Mouse (Mus musculus) heart, postnatal 10 days (tissue): ENCODE data around the gene Psme4. TPM values are rescaled to one million over a fixed set of nuclear protein-coding genes. Genes with fewer than 3 reads are reported as not detected.
"Not testable (repeated sequence)": the region's sequence is repeated elsewhere in the genome, so short reads cannot be mapped to it uniquely, and the experiment has no call there.

Source experiments
- DNase-seq, 2 experiments: peaks; one replicate each; pipeline ENCODE4 v3.0.0; 2021
- intact Hi-C: fragments of 180-260 bp; cut with DNase I; formaldehyde crosslinking; loops from one replicate; pipeline ENCODE4 v1.15.1; 2025
- total RNA-seq, 2 experiments: library from RNA; stranded (reverse); gene quantifications; 2 replicates each; pipeline ENCODE4 v1.2.3; 2021

Gene Psme4
- 10 to 100 TPM; 80.2 to 83.8 TPM for total RNA-seq

DNA sequence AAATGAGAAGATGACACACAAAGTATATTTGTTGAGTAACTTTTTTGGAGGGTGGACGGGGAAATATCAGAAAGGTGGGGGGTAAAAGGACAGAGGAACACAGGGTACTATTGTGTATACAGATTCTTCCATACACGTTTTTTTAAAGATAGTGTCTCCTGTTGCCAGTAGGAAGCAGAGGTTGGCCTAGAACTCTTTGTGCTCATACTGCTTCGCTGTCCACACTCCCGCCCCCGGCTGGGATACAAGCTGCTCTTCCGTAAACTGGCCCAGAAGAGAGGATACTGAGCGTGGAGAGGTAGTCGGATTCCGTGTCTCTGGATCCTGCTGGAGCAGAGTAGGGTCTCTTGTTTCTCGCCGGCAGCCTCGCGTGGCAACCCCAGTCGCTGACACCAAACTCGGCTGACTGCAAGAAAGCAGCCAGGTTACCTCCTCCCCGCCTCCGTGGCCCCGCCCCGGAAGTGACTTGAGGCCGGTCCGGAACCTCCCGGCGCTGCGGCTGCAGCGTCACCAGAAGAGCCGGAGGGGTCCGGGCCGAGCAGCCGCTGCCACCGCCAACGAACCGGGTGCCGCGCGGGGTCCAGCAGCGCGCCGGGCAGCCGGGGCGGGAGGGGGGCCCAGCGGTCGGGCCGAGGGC is at the start of gene Psme4:
Gene Psme4, plus strand, starts transcription at position 460 of the 637 bp plus-strand sequence.
- peak; percentile 97 to 98 for DNase-seq
- intact Hi-C loops: no loop called here

DNA sequence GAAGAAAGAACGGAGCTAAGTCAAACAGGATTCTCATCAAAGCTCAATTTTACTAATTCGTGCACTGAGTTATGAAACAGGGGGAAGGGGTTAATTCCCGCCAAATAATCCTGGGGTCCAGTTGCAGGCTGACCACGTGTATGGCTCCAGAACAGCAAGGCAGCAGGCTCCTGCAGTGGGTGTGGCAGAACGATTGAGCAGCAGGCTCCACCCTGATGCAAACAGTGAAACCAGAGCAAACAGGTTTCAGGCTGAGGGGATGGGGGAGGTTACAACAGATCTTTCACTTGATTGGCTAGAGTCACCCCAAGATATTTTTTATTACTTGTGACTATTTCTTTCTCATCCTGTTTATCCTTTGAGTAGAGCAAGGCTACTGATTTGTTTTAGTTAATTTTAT is 48.1 kb upstream of the Psme4 start:
- DNase-seq: no peak
- intact Hi-C loops: no loop called here

DNA sequence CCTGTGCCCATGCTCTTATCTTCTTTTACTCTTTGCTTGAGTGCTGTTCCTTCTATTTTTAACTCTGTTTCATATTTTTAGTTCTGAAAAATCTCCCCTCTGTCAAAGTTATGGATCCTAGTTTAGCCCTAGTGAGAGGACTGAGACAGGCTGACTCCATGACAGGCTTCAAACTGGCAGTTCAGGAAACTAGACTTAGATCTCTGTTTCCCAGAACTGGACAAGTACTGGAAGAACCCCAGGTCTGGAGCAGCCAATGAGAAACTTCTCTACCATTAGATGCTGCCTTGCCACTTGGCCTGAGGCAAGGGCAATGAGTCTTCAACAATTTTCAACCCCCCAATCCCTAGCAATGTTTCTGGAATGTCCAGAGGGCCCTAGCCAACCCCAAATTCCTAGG is 40.8 kb upstream of the Psme4 start:
- no peak for DNase-seq

DNA sequence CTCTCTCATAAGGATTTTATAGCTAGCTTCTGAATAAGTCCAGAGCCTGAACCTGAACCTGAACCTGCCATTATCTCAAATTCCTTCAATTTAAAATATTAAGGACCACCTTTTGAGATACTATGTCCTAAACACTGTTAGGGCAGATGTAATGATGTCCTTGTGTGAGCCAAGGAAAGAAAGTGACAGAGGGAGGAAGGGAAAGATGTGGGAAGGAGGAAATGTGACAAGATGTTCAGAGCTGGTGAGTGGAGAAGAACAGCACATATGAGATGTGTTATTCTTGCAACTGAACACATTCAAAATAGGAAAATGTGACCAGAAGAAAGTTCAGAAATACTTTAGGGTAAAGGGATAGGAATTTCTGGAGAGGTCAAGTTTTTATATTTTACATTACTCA is 38.1 kb upstream of the Psme4 start:
- intact Hi-C loops: no loop called here

More for the DNA sequence above, 40.8 kb upstream of the Psme4 start:
- intact Hi-C loops: no loop called here

DNA sequence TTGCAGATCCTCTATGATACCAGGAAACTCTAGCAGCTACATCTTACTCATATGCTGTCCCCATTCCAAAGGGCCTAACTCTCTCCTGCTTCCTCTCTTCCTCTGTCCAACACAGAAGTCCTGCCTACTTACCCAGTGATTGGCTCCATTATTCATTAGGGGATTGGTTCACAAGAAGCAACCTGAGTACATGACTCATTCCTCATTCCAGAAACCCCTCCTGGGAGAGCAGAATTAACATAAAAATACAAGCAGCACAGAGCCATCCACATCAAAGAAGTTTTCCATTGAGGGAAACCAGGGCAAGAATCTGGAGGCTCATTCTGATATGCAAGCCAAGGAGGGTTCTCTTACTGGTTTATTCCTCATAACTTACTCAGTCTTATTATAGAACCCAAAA is 27.5 kb upstream of the Psme4 start:
- intact Hi-C loops: no loop called here
- DNase-seq: no peak

More for the DNA sequence above, 38.1 kb upstream of the Psme4 start:
- no peak for DNase-seq

DNA sequence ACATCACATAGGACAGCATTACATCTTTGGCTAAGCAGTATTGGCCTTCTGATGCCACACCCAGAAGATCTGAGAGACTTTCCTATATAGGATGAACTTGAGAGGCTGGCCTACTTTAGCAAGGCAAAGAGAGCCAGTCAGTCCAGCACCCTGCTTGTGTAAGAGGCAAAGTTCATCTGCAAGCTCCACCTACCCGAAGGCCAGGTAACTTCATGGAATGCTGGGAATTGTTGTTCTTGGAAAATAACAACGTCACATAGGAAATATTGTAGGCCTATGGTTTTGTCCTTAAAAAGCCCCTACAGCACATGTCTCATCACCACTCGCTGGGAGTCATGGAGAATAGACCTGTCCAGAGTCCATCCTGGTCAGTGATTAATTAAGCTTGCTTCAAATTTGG is 22.6 kb upstream of the Psme4 start:
- intact Hi-C loops: no loop called here
- no peak for DNase-seq

DNA sequence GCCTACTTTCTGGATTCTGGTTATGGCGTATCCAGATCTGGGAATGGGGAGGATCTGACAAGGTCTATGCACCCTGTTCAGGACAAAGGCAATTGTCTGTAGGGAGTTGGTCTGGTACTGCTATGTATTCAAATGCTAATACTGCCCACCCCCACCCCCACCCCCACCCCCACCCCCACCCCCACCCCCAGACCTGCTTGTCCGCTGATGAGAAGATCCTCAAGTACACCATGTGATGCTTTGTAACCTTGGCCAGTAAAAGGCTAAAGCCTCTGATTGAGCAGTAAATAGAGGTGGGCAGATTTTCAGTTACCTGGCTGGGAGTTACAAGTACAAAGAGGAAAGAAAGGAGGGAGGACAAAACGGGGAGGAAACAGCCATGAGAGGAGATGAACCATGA is 21.9 kb upstream of the Psme4 start:
- DNase-seq: no peak
- intact Hi-C loops: no loop called here

DNA sequence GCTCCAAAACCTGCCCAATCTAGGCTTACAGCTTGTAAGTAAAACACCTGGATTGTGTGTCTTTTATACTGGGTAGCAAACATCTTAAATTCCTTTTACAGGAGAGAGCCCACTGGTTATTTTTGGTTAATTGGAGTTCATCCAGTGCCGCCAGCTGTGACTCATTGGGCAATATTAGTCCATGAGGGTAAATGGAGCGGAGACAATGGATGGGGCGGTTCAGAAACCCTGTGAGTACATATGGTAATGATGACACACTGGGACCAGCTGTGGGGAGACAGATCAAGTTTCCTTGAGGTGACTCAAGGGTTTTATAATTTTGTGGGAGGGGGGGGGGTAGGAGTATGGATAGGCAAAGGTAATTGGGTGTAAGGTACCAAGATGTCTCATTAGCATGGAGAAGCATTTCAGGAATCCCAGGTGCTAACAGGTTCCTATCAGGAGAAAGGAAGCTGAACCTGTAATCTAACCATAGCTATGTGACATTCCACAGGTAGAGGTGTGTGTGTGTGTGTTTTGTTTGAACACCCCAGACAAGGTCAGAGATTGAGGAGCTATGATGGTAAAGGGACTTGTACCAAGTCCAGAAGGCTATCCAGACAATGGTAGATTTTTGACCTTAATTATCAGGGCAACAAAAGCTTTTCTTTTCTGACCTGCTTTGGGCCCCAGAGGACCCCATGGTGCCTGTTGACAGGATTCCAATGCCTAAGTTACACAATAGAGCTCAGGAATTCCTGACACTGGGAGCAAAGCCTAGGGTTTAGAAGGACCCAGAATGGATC is 21.3 kb upstream of the Psme4 start:
- intact Hi-C loops: no loop called here

DNA sequence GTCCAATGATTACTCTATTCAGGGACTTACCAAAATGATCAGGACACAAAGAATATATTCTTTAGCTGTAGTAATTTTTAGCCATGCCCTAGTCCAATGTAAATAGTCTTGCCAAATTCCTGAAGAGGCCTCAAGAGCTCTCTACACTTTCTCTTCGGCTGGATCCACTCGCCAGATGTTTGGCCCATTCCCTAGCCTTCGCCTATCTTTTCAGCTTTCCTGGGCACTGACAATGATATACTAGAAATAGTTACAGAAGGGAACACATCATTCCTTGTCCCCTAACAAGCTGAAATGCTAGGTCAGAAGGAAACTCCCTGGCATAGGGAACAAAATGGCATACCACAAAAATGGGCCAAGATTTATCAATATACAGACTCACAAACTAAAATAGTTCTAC is 18.6 kb upstream of the Psme4 start:
- intact Hi-C loops: no loop called here

More for the DNA sequence above, 21.3 kb upstream of the Psme4 start:
- no peak for DNase-seq

DNA sequence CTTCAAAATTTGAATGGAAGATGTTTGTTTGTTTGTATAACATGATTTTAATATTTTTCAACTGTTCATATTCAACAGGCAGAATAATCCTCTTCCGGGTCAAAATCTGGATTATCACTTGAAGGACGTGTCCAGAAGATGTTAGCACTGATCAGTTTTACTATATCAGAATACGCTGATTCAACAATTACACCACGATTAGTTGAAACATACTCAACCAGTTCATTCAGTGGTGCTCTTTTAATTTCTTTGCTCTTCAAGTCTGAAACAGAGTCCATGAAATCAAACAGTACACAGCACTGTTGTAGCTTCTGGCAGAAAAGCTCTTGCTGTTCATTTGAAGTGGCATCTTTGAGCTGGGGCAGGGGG is 17.1 kb upstream of the Psme4 start:
- intact Hi-C loops, DNase-seq: not testable (repeated sequence)

More for the DNA sequence above, 18.6 kb upstream of the Psme4 start:
- DNase-seq: peak in 1 of 2 experiments; percentile 25

DNA sequence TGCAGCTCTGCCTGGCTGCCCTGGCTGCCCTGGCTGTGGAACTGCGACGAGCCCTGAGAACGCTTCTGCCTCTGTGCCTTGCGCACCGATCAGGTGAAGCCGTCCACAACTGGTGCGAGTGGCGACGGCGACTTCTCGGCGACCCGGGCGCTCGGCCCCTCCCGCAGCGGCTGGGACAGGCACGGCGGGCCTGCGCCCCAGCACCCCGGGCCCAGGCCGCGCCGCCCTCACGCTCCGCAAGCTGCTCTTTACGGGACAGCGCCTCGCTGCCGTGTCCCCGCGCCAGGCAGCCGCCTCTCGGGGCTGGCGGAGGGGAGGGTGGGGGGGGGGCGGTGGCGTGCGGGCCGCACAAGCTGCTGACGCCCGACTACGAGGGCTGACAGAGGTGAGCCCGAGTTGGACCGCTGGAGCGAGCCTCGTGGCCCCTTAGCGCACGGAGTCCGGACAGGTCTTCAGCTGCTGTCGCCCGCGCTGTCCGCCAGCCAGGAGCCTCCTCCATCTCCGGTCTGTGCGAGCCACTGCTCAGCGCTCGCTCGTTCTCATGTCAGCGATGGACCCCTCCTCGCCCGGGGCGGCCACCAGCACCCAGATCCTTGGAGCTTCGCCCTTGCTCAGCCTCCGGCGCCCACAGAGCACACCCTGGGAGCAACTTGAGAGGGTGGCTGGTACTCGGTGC is 16.5 kb upstream of the Psme4 start:
- peak; percentile 42 to 51 for DNase-seq
- intact Hi-C loops: no loop called here

DNA sequence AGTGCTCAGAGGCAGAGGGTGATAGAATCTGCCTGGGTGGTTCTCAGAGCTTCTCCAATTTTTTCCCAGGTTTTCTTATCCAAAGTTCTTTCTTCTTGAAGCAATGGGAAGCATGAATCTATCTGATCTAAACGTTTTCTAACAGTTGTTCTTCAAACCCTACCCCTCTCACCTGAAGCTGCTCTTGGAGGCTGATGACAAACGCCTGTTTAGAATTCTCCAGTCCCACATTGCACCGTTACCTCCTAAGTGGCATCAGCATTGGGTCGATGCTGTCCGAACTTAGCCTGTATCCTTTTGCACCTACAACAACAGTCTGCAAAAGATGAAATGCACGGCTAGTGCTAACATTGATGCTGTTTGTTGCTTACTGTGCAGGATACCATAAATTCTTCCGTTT is 10.1 kb upstream of the Psme4 start:
- no peak for DNase-seq
- intact Hi-C loops: no loop called here

DNA sequence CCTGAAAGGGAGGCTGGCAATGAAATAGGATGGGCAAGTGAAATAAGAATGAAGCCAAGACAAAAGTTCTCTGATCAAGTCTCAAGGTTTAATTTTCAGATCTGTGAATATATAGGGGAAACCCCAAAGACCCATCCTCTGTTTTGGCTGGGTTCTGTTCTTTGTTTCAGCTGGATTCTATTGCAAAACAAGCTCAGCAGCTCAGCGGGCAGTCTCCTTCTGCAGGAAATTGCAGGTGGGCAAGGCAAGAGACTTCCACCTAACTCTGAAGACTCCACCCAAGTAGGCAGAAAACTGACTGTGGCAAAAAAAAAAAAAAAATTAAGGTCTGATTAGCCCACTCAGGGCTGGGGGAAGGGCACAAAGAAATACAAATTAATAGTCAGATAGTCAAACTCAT is 9.6 kb upstream of the Psme4 start:
- DNase-seq: no peak
- intact Hi-C loops: no loop called here

DNA sequence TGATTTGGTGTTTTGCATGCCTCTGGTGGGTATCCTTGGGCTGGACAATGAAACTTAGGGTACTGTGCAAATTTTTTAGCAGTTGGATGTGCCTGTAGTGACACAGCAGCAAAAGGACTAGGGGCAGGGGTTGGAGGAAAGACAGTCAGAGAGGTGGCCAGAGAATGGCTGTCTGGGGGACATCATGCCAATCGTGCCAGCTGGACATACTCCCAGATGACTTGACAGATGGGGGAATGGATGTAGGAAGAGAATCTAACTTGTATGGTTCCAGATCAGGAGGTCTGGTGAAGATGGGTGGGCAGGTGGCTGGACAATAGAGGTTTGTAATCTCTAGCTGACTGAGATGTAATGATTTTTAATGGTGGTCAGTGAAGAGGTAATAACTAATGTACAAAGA is 6.5 kb upstream of the Psme4 start:
- intact Hi-C loops: no loop called here
- no peak for DNase-seq

DNA sequence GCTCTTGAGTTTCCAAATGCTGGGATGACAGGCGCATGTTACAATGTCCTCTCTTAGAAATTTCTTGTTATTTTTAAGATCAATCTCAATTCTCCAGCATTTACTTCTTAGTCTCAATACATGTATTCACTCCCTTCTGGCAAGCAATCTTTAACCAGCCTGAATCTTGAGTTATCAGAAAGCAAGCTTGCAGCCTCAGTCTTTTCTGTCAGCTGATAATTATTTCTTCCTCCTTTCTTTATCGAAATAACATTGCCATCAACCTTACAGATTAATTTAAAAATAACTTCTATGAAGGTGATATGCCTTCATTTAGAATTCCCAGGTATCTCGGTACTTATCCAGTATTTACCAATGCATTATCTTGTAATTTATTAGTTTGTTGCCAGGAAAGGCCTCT is 709 bp upstream of the Psme4 start:
- no peak for DNase-seq
- intact Hi-C loops: no loop called here

DNA sequence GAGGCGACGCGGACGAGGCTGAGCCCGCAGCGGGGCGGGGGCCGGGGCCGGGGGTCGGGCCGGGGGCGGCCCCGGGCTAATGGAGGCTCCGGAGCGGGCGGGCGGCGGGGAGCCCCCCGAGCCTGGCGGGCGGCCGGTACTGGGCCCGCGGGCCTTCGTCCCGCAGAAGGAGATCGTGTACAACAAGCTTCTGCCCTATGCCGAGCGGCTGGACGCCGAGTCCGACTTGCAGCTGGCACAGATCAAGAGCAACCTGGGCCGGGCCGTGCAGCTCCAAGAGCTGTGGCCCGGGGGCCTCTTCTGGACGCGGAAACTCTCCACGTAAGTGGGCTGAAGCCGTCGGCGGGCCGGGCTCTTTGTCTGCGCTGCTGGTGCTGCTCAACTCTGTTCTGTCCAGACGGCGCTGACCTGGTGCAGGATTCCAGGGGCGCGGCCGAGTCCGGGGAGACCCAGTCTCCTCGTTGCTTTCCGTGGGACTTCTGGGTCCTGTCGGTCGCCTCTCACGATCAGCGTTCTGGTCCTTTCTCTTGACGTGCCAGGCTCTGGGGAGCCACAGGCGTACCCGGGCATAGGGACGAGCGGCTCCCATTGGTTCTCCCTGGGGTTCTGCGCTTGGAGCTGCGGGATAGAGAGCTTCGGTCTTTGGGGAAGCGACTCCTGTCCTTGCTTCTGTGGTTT is 517 bp downstream of the Psme4 start:
- intact Hi-C loops: no loop called here
- peak; percentile 68 to 74 for DNase-seq

DNA sequence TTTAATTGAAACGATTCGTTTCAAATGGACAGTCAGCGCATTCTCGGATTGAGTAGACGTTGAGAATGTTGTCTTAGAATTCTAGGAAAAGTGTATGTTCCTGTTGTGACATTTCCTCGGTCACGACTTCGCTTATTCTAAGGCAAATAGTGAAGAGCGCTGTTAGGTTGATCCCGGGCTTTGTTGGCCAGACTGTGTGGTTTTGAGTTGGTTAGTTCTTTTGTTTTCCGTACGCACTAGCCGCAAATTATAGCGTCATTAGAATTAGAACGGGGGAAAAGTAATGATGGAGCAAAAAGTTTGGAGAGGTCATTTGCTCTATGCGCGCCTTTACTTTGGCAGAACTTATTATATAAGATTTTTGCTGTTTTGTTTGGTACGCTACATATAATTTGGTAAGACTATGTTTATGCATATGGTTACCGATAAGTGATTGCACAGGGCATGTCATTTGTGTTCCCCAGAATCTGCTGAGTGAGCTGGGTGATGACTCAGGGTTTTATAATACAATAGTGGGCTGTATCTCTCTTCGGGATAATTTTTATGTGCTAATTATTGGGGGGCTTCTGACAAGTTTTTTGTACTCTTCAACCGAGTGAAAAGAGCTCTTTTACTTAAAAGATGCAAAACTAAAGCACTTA is 1.4 kb downstream of the Psme4 start:
- intact Hi-C loops: no loop called here
- peak in 1 of 2 experiments; percentile 17 for DNase-seq

DNA sequence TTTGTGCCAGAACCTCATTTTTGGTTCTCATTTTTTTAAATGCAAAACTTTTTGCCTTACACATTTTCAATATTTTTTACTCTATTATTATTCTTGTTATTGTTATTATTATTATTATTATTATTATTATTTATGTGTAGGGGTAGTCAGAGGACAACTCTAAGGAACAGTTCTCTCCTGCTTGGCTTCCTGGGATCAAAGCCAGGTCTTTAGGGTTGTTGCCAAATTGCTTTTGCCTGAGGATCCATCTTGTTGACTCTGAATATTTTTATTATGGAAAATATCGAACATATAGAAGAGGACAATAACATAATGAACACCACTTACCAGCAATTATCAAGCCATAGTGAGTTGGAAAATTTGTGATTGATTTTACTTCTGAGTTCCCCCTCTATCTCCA is 3.1 kb downstream of the Psme4 start:
- DNase-seq: no peak
- intact Hi-C loops: no loop called here

DNA sequence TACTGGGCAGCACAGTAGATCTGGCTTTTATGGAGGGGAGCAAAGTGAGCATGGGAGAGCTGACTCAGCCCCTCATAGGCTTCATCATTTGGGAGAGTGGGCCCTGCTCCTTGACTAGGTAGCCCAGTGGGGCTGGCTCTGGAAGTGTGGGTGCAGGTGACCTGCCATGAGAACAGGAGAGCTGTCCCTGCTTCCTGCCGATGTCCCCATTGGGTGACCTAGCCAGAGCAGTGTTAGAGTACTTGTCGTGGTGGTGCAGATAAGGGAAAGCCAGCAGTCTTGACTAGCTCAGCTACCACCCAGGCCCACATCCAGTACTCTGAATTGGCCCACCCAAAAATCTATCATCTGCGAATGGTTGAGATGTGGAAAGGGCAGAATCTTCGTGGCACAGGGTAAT is 6.0 kb downstream of the Psme4 start:
- intact Hi-C loops: no loop called here
- DNase-seq: no peak

DNA sequence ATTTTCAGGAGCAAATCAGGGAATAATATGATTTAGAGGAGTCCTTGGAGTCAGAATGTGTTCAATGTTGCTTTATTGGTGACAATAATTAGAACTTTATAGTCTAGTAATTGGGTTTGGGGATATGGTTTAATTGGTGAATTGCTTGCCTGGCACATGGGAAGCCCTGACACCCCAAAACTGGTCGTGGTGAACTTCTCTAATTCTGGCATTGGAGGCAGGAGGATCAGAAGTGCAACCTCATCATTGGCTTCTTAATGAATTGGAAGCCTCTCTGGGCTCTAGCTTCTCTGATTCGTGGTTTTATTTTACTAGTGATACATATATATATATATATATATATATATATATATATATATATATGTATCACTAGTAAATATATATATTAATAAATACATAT is 9.4 kb downstream of the Psme4 start:
- no peak for DNase-seq
- intact Hi-C loops: no loop called here

DNA sequence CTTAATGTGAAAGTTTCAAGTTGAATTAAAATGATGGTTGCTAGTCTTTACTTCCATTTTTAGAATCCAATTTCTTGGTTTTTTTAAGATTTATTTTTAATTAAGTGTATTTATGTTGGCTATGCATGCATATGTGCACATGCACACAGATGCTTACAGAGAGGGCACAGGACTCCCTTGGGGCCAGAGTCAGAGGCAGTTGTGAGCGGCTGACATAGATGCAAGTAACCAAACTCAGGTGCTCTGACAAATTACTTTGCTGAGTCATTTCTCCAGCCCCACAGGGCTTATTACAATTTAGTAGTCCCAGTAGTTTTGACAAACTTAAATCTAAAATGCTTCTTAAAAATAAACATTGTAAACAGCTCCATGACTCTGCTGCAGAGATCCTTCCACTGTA is 10.1 kb downstream of the Psme4 start:
- no peak for DNase-seq
- intact Hi-C loops: no loop called here
